Mouse (Mus musculus) adrenal gland, postnatal 14 days (tissue): ENCODE measurements around the gene Olfr485. TPM values are rescaled to one million over a fixed set of nuclear protein-coding genes. Genes with fewer than 3 reads are reported as not detected.
"Not testable (repeated sequence)": the region's sequence is repeated elsewhere in the genome, so short reads cannot be mapped to it uniquely, and the experiment has no call there.

Source experiments
- DNase-seq: peaks from one replicate; pipeline ENCODE4 v3.0.0; 2021; ENCODE audit warnings: mixed read lengths
- long read RNA-seq, 2 experiments: library from polyadenylated mRNA; stranded (forward); transcript quantifications; one replicate each; pipeline ENCODE4 v2.0.0; 2021
- total RNA-seq: library from RNA; stranded (reverse); gene quantifications from 2 replicates; pipeline ENCODE4 v1.2.3, GENCODE M21; 2021

Gene Olfr485
- total RNA-seq, result not detected in 2 replicates
- long read RNA-seq, experiment 1, result 0 reads
- long read RNA-seq, experiment 2, result 0 reads

DNA sequence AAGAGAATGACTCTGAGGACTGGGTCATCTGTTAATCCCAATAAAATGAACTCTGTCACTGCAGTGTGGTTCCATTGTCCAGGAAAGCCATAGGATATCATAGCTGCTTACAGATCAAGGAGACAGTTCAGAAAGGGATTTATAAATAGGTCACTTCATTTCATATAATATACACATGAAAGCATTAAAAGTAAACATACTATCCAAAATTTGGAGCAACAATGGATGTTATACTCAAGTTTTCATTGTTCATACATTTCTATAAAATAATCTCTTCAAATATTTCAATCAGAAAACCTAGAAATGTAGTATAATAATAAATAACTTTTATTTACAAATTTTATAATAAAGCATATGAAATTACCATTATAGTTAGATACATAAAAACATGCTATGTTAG is at the start of gene Olfr485:
Gene Olfr485 (minus strand): TSS at position 101 of the 400 bp plus-strand sequence.
- DNase-seq, result no peak

DNA sequence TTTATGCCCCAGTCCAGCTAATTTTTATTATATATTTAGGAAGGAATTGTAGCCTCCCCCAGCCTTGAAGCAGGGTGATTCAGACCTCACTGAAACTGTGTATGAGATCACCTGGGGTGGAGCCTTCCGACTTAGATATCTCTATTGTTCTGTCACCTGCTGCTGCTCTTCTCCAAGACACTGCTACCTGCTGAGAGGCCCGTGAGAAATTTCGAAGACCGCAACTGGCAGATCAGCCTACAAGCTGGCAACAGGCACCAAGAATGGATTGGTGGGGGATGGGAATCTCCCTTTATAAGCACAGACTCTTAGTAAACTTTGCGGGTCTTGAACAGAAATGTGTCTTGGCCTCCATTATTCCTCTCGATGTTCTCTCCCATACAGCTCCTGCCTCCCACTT is 37.3 kb upstream of the Olfr485 start:
- DNase-seq, result no peak

DNA sequence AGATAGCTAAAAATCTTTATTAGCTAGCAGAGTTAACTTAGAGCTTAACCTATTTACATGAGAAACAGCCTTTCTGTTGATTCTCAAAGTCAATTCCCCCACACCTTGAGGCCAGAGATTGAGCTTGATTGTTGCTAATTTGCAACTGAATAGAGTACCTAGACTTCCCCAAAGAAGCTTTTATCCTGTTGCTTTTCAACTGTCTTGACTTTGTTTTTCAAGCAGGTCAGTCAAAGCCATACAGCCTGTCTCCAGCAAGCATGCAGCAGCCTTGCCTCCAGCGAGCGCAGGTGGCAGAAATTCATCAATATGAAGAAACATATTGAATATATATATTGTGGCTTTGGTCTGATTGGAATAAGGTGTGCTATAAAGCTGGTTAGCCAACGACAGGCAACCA is 36.7 kb upstream of the Olfr485 start:
- DNase-seq, result not testable (repeated sequence)

DNA sequence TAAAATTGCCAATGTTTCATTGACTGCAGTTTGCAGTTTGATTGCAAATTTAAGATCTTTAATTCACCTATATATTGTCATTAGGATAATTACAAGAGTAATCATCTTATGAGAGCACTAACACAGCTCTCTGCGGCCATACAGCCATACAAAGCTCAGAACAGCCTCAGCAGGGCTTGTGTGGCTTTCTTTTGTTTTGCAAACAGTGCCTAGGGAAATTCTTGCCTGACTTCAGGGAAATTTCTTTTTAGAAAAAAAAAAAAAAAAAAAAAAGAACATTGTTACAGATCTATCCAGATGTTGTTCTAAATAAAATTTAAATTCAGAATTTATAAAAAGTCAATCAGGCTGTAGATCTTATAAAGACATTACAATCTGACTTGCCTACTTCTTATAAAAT is 33.0 kb upstream of the Olfr485 start:
- DNase-seq, result not testable (repeated sequence)

DNA sequence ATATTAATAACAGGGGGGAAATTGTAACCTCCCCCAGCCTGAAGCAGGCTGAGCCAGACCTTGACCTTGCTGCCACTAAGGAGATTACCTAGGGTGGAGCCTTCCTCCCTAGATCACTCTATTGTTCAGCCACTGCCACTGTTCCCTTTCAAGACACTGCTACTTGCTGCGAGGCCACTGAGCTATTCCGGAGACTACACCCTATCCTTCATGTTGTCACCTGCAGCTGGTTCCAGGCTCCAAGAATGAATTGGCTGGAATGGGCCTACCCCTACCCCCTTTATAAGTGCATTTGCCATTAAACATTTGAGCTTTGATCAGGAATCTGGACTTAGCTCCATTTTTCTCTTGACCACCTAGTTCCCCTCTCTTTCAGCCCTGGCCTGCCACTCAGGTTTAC is 31.5 kb upstream of the Olfr485 start:
- not testable (repeated sequence) for DNase-seq

DNA sequence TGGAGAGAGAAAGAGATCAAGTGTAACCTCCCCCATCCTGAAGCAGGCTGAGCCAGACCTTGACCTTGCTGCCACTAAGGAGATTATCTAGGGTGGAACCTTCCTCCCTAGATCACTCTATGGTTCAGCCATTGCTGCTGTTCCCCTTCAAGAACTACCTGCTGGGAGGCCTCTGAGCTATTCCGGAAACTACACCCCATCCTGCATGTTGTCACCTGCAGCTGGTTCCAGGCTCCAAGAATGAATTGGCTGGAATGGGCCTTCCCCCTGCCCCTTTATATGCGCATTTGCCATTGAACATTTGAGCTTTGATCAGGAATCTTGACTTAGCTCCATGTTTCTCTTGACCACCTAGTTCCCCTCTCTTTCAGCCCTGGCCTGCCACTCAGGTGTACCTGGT is 25.6 kb upstream of the Olfr485 start:
- not testable (repeated sequence) for DNase-seq

DNA sequence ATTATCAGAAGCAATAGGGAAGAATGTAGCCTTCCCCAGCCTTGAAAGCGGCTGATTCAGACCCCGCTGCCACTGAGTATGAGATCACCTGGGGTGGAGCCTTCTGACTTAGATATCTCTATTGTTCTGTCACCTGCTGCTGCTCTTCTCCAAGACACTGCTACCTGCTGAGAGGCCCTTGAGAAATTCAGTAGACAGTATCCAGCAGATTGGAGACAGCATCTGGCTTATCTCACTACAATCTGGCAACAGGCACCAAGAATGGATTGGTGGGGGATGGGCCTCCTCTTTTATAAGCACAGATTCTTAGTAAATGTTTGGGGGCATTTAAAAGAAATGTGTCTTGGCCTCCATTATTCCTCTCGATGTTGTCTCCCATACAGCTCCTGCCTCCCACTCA is 24.7 kb upstream of the Olfr485 start:
- not testable (repeated sequence) for DNase-seq

DNA sequence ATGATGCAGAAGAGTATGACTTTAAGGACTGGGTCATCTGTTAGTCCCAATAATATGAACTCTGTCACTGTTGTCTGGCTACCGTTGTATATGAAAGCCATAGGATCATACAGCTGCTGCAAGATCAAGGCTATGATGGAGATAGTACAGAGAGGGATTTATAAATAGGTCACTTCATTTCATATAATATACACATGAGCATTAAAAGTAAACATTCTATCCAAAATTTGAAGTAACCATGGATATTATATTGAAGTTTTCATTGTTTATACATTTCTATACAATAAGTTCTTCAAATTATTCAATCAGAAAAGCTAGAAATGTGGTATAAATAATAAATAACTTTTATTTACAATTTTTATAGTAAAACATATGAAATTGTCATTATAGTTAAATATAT is 13.0 kb upstream of the Olfr485 start, which contains the start of gene Olfr486:
Gene Olfr486 (minus strand): TSS at position 101 of the 400 bp plus-strand sequence.
- DNase-seq, result not testable (repeated sequence)

DNA sequence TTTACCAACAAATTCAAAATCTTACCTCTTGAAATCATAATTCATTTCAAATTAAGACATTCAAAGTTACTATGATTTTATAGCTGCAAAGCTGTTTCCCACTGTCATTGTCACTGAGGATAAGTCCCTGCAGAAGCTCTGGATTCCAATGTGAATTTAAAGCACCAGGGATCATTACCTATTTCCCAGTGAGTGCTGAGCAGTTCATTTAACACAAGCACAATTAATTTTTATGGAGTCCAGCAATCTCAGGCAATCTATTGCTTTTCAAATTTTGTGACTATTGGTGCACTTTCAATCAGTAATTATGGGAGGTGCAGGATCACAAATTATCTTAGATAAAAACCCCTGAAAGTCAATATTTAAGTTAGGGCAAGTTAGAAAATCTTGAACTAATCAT is 32.3 kb downstream of the Olfr485 start, which contains the start of gene Olfr484:
Gene Olfr484 (minus strand): TSS at position 101 of the 400 bp plus-strand sequence.
- DNase-seq, result no peak

DNA sequence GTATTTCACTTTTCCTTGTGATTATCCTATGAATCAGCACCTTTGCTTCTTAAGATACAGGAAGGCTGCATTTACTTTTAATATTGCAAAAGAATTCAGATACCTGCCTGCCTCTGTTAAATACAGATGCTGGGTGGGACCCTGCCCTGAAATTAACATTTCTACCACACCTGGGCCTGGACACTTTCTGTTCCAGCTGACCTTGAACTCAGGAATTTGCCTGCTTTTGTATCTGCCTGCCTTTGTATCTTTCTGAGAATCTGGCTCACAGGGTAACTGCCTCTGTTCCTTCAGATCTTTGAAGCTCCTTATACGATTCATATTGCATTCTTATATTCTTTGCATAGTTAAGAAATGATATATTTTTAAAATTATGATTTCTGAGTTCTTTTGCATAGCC is 38.3 kb downstream of the Olfr485 start:
- no peak for DNase-seq

DNA sequence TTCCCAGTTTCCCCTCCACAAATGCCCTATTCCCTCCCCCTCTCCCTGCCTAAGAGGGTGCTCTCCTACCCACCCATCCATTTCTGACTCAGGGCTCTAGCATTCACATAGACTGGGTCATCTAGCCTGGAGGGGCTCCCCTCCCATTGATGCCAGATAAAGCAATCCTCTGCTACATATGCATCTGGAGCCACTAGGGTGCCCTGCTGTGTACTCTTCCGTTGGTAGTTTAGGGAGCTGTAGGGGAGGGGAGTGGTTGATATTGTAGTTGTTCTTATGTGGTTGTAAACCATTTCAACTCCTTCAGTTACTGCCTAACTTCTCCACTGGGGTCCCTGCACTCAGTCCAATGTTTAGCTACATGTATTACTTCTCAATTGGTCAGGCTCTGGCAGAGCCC is 39.0 kb downstream of the Olfr485 start:
- DNase-seq, result no peak

Other genes starting within 250 kb of the Olfr485 start
- not detected in 2 replicates for gene Olfr473, start 229.4 kb downstream of the Olfr485 start, total RNA-seq
- gene Olfr474, start 205.2 kb downstream of the Olfr485 start, total RNA-seq, result not detected in 2 replicates
- not detected in 2 replicates for gene Olfr476, start 195.1 kb downstream of the Olfr485 start, total RNA-seq
- gene Olfr477, start 173.2 kb downstream of the Olfr485 start, total RNA-seq, result not detected in 2 replicates
- gene Olfr478, start 125.9 kb downstream of the Olfr485 start, total RNA-seq, result not detected in 2 replicates
- not detected in 2 replicates for gene Olfr479, start 109.2 kb downstream of the Olfr485 start, total RNA-seq
- gene Olfr480, start 92.5 kb downstream of the Olfr485 start, total RNA-seq, result not detected in 2 replicates
- gene Olfr481, start 80.0 kb downstream of the Olfr485 start, total RNA-seq, result not detected in 2 replicates
- gene Olfr482, start 62.3 kb downstream of the Olfr485 start, total RNA-seq, result 1.7 and 2.4 TPM in 2 replicates
- not detected in 2 replicates for gene Olfr483, start 59.0 kb downstream of the Olfr485 start, total RNA-seq
- gene Olfr484, start 32.4 kb downstream of the Olfr485 start, total RNA-seq, result not detected in 2 replicates
- not detected in 2 replicates for gene Olfr486, start 12.9 kb upstream of the Olfr485 start, total RNA-seq
- gene Olfr487, start 54.8 kb upstream of the Olfr485 start, total RNA-seq, result not detected in 2 replicates
- not detected in 2 replicates for gene Olfr488, start 98.5 kb upstream of the Olfr485 start, total RNA-seq
- not detected in 2 replicates for gene Olfr490, start 129.1 kb upstream of the Olfr485 start, total RNA-seq
- gene Olfr491, start 153.6 kb upstream of the Olfr485 start, total RNA-seq, result not detected in 2 replicates
- gene Olfr492, start 163.8 kb upstream of the Olfr485 start, total RNA-seq, result not detected in 2 replicates
- gene Olfr493, start 187.1 kb upstream of the Olfr485 start, total RNA-seq, result not detected in 2 replicates
- gene Olfr494, start 205.5 kb upstream of the Olfr485 start, total RNA-seq, result not detected in 2 replicates
- not detected in 2 replicates for gene Olfr495, start 233.3 kb upstream of the Olfr485 start, total RNA-seq